Mouse (Mus musculus) c-Kit-negative CD71-positive TER-119-positive erythroid progenitor cells, embryonic 14.5 days (primary cell): ENCODE measurements around the gene Sox6.
"Not testable (repeated sequence)": the region's sequence is repeated elsewhere in the genome, so short reads cannot be mapped to it uniquely, and the experiment has no call there.

Experiments used
- DNase-seq: peaks from one replicate; pipeline ENCODE4 v3.0.0-alpha.2; 2013; ENCODE audit warnings: low read depth, low spot score

Sox6 gene

DNA sequence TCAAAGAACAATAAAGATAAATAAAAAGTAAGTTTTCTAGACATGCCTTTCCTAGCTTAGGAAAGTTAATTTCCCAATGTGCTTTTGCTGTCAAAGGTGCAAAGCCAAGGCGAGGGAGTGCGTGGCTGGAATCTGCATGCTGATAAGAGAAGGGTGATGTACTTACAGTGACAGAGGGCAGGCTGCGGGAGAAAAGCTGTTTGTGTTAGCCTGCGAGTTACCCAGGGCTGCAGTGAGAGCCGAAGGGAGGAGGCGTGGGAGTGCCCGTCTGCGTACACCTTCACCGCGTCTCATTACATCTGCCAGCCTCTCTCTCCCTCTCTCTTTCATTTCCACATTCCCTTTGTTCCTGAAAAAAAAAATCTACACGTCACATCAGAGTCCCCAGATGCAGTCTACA, at the start of gene Sox6:
Gene Sox6, minus strand, starts transcription at position 286 of the 400 bp plus-strand sequence.
- no peak for DNase-seq

DNA sequence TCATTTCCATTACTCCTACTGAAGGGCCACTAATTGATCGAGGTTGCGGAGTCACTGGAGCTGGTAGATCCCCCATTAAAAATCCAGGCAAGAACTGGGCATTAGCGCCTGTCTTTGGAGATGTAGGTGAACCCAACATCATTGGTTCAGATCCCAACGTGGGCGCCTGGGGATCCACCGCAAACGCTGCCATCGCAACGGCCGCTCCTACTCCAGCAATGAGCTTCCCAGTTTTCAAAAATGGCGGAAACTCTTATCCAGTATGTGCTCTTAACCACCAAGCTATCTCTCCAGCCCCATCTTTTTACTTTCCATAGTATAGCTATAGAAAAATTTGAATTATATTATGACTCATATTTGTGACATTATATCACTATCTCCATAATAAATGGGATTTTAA, 45.8 kb upstream of the Sox6 start, which contains the start of gene Gm4353:
Gene Gm4353, minus strand, starts transcription at position 270 of the 400 bp plus-strand sequence.
- not testable (repeated sequence) for DNase-seq

DNA sequence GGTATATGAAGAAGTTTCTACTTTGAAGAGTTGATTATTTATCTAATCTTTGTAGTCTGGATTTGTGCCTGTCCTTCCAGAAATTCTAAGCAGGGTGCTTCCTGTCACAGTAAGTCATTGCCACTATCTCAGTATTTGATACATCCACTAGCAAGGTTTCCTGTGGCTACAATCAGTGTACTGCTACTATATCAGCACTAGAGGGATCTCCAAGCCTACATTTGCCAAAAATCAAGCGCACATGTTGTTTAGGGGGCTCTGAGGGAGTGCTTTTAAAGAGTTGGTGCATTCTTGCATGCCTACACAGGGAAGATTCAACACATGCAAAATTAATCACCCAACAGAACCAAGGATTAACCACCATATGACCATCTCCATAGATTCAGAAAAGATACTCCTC, 22.1 kb upstream of the Sox6 start:
- no peak for DNase-seq

DNA sequence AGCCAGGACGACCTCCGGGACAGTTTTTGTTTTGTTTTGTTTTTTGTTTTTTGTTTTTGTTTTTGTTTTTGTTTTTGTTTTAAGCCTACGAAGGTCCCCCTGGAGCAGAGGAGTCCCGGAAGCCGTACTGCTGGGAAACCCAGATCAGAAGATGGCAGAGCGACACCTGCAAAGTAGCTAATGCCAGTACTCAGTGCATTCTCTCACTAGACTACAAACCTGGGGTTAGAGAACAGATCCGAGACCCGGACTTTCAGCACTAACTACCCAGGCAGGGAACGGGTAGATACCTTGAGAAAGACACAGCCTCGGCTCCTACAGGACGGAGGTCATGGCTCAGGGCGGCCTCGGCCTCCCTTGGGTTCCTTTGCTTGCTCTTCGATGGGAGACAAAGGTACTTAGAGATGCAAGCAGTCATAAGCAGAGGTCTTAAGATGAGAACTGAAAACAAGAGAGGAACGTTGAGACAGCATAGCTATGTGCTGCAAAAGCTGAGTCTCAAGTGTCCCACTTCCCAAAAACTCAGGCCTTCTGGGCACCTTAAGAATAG, 1.9 kb upstream of the Sox6 start:
- DNase-seq = no peak

DNA sequence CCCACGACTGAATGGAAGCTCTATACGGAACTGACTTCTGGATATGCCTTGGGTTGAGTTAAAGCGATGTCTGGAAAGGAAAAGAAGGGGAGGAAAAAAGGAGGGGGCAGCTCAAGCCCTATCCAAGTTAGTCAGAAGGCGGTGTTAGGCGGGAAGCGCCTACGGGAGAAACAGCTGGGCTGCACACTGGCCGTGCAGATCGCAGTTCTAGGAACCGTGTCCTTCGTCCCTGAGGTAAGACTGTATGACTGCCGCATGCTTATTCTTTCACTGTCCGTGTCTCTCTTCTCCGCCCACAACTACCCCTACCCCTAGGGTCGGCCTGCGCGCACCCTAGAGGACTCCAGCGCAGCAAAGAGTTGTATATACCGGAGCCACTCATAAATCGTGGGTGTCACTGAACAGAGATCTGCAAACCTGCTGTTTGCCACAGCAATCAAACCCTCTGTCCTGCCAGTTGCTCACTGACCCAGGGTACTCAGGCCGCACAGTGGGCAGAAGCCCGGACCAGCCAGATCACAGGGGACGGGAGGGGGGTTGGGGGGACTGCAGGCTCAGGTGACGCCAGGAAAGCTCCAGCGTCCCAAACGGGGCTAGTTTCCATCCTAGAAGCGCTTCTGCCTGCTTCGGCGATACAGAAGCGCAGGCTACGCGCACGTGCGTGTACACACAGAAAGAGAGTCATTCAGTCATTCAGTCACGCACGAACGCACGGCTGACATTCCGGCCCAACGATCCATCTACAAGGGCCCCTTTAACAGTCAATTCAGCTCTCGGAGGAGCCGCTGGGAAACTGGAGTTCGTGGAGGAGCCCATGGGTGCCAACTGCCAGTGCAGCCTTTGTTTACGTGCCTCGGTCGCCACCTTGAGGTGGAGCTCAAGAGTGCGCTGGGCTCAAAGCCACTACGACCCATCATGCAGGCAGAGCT, 1.2 kb upstream of the Sox6 start:
- DNase-seq = peak; percentile 35

DNA sequence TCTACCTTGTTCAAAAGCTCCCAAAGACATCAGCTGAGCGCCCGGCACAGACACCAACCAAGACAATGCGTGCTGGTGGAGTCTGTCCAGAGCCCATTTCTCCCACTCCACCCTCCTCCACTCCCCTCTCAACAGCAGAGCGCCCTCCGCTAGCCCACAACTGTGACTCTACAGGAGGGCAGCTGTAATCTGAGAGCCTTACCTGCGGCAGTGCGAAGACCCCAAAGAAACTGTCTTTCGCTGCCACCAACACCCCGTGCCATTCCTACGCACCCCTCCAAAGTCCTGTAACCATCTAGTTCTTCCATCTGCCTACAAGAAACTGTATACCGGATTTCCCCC, 571 bp upstream of the Sox6 start, which contains the start of gene 1110004F10Rik:
Gene 1110004F10Rik, plus strand, starts transcription at position 202 of the 342 bp plus-strand sequence.
- DNase-seq = no peak

DNA sequence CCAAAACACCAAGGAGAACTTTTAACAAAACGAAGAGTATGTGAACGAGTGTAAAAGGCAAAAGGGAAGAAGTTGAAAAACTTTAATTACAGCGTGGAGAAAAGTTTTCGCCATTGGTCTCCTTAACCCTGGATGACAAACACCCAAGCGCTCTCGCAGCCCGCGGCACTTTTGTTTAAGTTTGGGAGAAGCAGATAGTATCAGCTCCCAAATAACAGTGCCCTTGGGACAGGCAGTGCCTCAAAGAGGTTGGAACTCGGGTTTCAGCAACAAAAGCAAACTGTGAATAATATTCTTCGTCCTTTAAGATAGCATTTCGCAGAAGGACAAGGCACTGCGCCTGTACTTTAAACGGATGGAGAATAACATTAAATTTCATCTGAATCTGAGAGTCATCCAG, 572 bp downstream of the Sox6 start:
- no peak for DNase-seq

DNA sequence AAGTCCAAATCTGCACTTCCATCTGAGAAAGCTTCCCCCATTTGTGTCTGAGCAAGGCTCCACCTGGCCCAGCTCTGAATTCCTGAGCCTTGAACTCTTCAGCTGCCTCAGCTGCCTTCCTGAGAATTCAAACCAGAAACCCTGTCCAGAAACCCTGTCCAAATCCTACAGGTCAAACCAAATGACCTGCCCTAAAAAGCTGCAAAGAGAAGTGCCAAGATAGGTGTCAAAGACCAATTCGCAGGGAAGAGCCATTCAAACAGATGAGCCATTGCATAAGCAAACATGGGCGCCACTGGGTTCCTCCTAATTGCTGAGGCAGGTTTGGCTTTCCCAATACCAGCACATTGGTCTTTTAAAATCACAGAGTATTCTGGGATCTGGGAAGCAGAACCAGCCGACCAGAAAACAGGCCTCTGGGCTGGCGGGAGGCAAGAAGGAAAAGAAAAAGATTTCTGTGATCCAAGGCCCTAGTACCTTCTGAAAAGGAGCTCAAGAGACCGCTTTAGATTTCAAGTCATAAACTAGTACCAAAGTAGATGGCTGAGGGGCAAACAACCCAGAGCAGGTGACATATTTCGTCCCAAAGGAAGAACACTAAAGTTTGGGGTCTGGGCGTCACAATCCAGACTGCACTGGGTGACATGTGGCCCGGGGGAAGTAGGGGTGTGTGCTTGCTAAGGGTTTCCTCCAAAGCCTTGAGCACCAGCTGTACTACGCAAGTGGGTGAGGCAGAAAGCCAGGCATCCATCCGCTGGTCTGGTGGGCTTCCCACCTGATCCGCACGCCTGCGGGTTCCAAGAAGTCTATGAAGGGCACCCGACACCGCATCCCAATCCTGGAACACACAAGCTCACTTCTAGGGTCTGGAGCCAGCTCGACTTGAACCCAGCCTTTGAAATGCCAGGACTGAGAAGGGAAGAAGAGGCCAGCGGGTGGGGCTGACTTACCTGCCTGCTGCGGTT, 1.7 kb downstream of the Sox6 start:
- no peak for DNase-seq

DNA sequence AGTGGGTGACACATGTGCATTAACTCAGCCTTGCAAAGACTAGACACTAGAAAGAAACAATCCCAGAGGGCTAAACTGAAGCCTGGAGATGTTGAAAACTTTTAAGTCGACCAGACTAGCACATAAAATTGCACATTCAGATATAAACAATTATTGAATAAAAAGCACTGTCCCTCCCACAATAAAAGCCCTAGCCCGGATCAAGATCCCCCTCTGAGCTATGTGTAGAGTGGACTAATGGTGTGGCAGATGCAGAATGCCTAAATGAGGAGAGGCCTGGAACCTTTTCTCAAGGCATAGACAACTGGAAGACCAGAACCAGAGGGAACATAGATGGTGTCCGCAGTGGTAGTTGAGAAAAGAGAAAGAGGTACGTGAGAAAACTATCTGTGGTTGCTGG, 3.1 kb downstream of the Sox6 start:
- DNase-seq = no peak

DNA sequence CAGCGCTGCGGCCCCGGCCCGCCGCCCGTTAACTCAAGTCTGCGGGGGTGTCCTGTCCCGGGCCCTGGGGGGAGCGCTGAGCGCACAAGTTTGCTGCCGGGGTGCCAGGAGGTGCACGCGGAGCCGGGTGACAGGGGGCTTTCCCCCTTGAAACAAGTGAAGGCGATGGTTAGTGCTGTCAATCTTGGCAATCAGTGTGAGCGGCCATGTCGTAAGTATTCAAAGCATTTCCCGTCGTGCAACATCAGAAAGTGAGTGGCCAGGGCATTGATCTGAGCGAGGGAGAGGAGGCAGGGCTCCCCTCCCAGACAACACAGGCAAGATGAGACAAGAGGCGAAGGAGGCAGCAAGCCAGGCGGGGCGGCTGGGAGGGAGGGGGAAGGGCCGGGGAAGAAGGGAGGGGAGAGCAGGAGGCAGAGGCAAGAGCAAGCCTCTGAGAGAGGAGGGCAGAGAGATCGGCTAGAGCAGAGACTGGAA, 4.3 kb downstream of the Sox6 start:
- no peak for DNase-seq

DNA sequence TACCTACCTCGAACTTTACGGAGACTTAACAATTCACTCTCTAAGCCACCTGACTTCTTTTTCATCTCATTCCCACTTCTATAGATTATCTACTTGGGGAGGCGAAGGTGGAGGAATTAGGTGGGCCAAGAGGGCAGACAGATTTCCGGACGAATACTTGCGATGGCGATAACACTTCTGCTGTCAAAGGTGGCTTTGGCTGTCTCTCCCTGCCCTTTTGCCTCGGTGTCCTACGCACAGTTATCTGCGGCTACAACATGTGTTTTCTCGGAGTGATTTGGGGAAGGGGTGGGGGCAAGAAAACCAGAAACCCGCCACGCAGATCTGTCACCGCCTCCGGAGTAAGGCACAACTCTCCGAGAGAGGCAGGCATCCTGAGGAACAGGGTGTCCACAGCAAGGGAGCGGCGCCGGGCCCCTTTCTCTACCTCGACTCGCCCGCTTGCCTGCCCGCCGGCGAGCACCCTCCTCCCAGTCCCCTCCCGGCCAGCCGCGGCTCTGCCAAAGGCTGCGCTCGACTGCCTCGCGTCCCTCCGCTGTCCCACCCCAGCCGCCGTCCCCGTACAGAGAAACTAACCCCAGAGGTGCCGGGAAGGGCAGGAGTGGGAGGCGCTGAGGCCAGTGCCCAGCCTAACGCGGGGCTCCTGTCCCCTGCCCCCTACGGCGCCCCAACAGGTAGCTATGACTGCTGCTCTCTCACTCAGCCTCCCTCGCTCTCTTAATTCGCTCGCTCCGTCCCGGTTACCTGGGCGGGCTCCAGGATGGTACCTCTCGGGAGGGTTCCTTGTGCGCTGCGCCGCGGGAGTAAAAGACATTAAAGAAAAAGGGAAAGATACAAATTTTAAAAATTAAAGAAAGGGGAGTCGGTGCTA, 5.0 kb downstream of the Sox6 start:
- DNase-seq = peak; percentile 11

DNA sequence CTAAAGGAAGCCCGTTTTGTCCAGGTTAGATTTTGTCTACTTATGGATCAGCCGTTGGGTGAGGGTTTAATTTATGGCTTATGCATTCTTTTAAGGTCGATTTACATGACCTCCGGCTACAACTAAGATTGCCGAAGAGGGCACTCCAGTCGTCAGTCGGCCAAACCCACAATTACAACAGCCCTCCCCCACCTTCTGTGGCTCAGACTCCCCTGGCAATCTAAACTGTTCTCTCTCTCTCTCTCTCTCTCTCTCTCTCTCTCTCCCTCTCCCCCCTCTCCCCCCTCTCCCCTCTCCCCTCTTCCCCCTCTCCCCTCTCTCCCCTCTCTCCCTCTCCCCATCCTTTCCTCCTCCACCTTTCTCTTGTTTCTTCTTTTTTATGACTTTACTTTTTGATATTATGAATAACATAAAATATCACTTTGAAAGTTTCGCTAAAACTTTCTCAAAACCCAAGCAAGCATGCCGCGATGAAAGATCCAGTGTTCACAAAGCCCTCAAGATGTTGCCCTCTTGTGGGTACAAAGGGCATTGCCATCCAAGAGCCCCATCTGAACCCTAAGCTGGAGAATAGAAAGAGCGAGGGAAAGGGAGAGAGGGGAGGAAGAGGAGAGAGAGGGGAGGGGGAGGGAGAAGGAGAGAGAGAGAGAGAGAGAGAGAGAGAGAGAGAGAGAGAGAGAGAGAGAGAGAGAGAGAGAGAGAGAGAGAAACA, 5.8 kb downstream of the Sox6 start:
- DNase-seq = peak; percentile 67

DNA sequence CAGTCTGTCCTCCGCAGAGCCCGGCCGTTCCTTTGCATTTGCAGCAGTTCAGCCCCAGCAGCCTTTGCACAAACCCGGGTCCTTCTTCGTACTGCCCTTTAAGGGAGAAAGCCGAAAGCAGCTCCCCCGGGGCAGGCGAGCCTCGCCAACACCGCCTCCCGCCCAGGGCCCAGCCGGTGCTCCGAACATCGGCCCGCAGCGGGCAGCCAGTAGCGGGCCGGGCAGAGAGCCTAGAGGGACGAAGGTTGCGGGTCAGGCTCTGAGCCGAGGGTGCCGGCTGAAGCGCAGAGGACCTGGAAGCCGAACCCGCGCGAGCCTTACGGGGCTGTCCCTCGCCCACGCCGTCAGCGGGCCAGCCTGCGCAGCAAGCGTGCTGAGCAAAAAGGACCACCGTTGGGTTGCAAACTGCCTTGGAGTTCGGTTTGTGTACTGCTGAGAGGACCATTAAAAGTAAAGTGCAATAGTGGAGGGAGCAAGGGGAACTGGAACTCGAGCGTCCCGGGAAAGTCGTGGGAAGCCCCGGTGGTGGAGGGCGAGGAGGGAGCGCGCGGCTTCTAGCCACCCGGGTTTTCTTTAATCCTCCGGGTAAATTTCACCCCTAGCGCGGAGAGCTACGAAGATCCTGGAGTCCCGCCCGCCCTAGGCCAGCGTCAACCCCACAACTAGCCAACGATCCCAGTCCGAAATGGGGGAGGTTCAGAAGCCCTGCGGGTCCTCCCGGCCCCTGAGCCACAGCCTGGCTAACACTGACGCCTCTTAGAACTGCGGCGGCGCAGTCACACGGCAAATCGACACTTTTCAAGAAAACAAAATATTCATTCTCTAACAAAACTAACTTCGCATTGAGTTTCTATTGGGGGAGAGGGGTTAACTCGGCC, 6.6 kb downstream of the Sox6 start:
- peak; percentile 9 for DNase-seq

DNA sequence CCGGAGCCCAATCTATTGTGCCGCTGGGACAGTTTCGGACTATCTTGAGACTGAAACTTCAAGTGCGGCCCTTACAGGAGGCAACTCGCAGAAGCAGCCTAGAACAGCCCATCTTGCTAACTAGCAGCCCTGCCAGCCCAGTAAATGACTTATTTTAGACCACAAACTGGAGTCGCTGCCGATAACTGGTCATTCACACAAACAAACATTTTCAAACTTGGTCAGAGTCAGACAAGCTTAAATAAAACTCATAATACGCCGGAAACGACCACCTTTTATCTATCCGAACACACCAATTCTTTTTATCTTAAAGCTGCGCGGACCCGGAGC, 7.2 kb downstream of the Sox6 start:
- no peak for DNase-seq

DNA sequence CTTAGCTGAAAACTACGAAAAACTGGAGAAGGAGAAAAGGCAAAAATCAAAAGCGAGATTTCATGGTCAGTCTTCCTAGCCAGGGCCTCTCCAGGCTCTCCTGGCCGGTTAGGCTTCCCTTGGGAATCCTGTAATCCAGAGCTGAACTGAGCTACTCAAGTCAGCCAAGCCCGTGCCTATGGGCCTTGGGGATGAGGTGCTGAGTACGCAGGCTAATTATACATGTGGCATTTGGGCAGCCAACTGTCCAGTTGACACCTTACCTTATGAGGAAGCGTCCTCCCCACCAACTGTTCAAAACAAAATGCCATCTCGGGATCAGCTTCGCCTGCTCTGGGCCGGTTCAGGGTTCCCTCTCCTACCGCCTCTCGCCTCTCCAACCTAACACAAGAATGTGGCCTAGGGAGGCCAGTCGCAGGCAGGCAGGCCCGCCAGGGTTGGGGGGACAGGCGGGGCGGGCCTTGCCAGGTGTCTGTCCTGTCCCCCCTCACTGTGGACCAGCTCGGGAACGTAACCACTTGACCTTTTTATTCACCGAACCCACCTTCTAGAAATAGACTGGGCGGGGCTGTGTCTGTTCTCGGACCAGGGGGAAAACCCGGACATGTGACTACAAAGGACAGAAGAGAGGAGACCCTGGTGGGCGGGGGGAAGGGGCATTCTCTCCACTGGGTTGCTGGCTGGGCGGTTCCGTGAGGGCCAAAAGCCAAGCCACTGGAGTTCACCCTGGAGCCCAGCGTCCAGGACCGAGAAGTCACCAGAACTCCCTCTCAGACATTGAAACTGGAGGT, 7.8 kb downstream of the Sox6 start:
- no peak for DNase-seq

DNA sequence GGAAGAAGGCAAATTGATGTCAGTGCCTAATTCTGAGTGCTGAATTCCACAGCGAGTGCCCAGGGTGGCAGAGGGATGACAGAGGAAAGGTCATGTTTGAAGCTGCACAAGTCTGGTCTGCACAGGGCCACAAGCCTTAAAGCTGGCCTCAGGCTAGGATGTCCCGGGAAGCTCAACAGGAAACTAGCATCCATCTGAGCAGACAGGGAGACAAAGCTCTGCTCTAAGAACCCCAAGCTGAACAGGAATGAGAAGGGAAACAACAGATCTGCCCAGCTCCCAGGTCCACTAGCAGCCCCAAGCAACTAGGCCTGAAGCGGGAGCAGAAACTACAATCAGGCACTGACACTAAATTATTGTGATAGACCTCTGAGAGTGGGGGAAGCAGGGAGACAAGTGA, 8.6 kb downstream of the Sox6 start:
- DNase-seq = no peak

DNA sequence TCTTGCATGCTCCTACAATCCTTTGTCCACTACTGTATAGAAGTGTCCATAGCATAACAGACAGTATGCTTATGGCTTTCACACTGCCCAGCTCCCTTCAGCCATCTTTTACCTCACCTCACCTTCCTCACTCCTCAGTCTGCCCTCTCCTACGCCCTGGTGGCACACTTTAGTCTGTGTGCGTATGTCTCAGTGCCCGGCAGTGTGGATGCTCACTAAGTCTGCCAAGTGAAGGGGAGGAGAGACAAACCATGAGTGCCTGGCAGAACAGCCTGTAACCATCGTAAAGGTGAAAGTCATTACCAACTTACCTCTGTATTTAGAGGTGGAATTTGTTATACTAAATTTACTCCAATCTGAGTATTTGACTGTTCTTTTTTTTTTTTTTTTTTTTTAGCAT, 35.9 kb downstream of the Sox6 start:
- no peak for DNase-seq

DNA sequence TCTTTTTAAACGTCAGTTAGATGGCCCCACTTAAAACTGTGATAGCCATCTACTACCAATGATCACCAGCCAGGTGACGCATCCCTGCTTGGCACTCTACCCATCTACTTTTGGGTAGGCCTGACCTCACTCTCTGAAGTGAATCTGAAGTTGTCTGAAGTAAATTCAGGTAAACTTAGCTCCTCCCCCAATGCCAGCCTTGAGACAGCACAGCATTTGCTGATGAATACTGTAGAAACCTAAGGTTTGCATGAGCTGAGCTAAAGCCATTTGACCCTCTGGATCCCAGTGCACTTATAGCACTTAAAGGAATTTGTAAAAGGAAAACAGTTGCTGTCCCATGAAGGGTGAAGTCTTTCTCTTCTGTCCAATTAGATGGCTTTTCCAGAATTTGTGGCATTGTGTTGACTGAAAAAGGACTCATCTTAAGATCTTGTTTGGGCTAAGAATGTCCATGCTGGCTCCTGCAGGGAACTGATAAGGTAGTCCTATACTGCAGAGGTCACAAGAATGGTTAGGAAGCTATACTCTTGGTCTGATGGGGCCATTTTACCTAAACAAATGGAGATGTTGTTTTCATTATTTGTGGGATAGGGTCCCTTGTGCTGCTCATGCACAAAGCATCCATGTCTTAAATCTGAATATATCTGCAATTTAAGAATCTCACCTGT, 50.4 kb downstream of the Sox6 start:
- peak; percentile 12 for DNase-seq
